Mouse (Mus musculus): Measurements from ENCODE around the gene Mllt10. TPM values are rescaled to one million over a fixed set of nuclear protein-coding genes. Genes with fewer than 3 reads are reported as not detected.

Gene Mllt10
- 24.4 and 24.6 TPM in 2 replicates for polyA plus RNA-seq (2015; fragmentation: Nextera tagmentation; extraction: Ambion mirVana)

DNA sequence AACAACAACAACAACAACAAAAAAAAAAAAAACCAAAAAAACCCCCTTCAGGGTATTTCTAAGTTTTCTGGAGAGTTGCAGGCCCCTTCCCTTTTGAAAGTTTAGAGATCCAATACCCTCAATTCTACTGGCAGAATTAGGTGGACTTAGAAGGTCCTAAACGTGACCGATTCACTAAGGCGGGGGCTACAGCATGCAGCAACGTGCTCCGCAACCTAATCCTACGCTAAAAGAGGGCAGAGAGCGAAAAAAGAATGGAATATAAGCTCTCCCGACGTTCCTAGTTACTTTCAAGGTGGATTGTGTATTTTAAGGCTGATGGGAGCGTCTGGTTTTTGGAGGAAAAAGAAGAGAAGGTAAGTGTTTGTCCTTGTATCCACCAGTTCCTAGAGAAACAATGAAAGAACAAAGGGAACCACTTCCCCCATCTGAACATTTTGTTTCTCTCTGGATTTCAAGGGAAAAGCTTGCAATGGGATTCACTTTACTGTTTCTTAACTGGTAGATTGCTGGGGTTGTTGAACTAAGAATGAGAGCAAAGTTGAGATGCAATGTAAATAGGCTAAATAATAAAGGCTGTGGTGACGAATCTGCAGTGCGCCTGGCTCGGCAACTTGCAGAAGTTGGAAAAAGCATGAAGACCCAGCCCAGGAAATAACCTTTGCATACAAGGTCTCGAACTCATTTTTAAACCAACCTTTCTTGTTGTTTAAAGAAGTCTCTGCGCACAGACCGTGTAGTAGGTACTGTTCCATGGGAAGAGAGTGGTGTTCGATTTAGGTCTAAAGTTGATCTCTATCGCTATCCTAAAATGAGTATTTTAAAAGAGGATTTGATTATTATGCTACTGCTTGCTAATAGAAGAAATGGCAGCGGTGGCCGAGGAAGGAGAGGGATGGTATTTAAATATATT is at the start of gene Mllt10:
Mllt10 (plus strand) TSS at position 222 of the 913 bp plus-strand sequence.

GRCm38 (mm10) chr2:18037491-18037890 is 17.5 kb upstream of the Mllt10 start, which contains the start of gene A930004D18Rik:
TSS of gene A930004D18Rik (minus strand) at chr2:18037737.

GRCm38 (mm10) chr2:18048453-18049075 is 6.5 kb upstream of the Mllt10 start, which contains the start of gene Skida1:
TSS of gene Skida1 (minus strand) at chr2:18049051.

Small RNA genes within 50 kb of the gene (microRNA-seq; reads per million reads assigned to microRNA genes)
- not detected for gene Gm23638
- 4.3 reads per million, percentile 7 among the genes with 10 or more reads in this experiment for gene Mir7655

Other genes starting within 250 kb of the Mllt10 start
- not detected in 2 replicates for gene H2al2a, start 58.3 kb upstream of the Mllt10 start, polyA plus RNA-seq (2015; fragmentation: Nextera tagmentation; extraction: Ambion mirVana)
- gene A930004D18Rik, start 17.5 kb upstream of the Mllt10 start, polyA plus RNA-seq (2015; fragmentation: Nextera tagmentation; extraction: Ambion mirVana) = 7.5 and 8.1 TPM in 2 replicates
- gene Skida1, start 6.2 kb upstream of the Mllt10 start, polyA plus RNA-seq (2015; fragmentation: Nextera tagmentation; extraction: Ambion mirVana) = 1.7 and 2.1 TPM in 2 replicates